Mouse (Mus musculus): ENCODE measurements at regions not wholly inside any gene's neighbourhood (a gene's known extent, or its start where the extent isn't known, plus 50 kb on each side); places are given as distances from the start of the nearest gene placed in this dataset.

GRCm38 (mm10) chr11:25538641-25539258, 671.8 kb downstream of the 5730522E02Rik start:
- no peak overlapping the region for H3K27ac ChIP-seq

GRCm38 (mm10) chr11:25536069-25536468, 674.5 kb downstream of the 5730522E02Rik start:
- Histone ChIP-seq H3K4me3 (no peak overlapping the region), H3K9me3 (no peaks in the 10 kb centered on the region), H3K27ac (no peak overlapping the region), H3K36me3 (no peaks in the 10 kb centered on the region), H3K4me1 (replicated peaks) (peaks cover 11% of the 10 kb centered on the region; the same call in 1 of the 2 replicates), H3K27me3 (ENCODE audit: insufficient read depth, poor library complexity, severe bottlenecking) (no peaks in the 10 kb centered on the region)
- 92% methylated on average over 7 of the region's 7 CpGs for WGBS
- DNase-seq (ENCODE audit: low spot score) = no peak

More at GRCm38 (mm10) chr11:25538641-25539258, 671.8 kb downstream of the 5730522E02Rik start:
- H3K9me3 ChIP-seq = no peaks in the 10 kb centered on the region
- H3K36me3 ChIP-seq = no peaks in the 10 kb centered on the region
- WGBS = 95% methylated on average over 3 of the region's 3 CpGs
- no peak for DNase-seq (ENCODE audit: low spot score)
- H3K4me3 ChIP-seq = no peak overlapping the region
- H3K4me1 ChIP-seq (replicated peaks) = no peaks in the 10 kb centered on the region
- no peaks in the 10 kb centered on the region for H3K27me3 ChIP-seq (ENCODE audit: insufficient read depth, poor library complexity, severe bottlenecking)

GRCm38 (mm10) chr11:25533081-25533480, 677.5 kb downstream of the 5730522E02Rik start:
- Histone ChIP-seq H3K27ac (no peak overlapping the region), H3K27me3 (ENCODE audit: insufficient read depth, poor library complexity, severe bottlenecking) (no peaks in the 10 kb centered on the region), H3K9me3 (no peaks in the 10 kb centered on the region), H3K4me3 (no peak overlapping the region), H3K36me3 (no peaks in the 10 kb centered on the region), H3K4me1 (replicated peaks) (peaks cover 11% of the 10 kb centered on the region; the same call in 1 of the 2 replicates)
- no peak for DNase-seq (ENCODE audit: low spot score)
- WGBS = 56% methylated on average over 2 of the region's 2 CpGs

- no peaks in the 10 kb centered on the region for H3K9me3 ChIP-seq
- peaks cover 11% of the 10 kb centered on the region; the same call in 1 of the 2 replicates for H3K4me1 ChIP-seq (replicated peaks)
- no peak for DNase-seq (ENCODE audit: low spot score)
- no peak overlapping the region for H3K4me3 ChIP-seq
- no peaks in the 10 kb centered on the region for H3K36me3 ChIP-seq
- no peaks in the 10 kb centered on the region for H3K27me3 ChIP-seq (ENCODE audit: insufficient read depth, poor library complexity, severe bottlenecking)
- WGBS = 75% methylated on average over 9 of the region's 9 CpGs
- no peak overlapping the region for H3K27ac ChIP-seq
Observed at GRCm38 (mm10) chr11:25531668-25532398, 678.7 kb downstream of the 5730522E02Rik start.

- Histone ChIP-seq H3K9me3 (no peaks in the 10 kb centered on the region), H3K27me3 (ENCODE audit: insufficient read depth, poor library complexity, severe bottlenecking) (no peaks in the 10 kb centered on the region), H3K27ac (no peak overlapping the region), H3K4me3 (no peak overlapping the region), H3K36me3 (no peaks in the 10 kb centered on the region), H3K4me1 (replicated peaks) (peaks cover 11% of the 10 kb centered on the region; the same call in 1 of the 2 replicates)
- DNase-seq (ENCODE audit: low spot score) = no peak
- 83% methylated on average over 5 of the region's 5 CpGs for WGBS
Observed at GRCm38 (mm10) chr11:25528056-25528455, 682.5 kb downstream of the 5730522E02Rik start.

- H3K4me3 ChIP-seq = no peak overlapping the region
- H3K36me3 ChIP-seq = no peaks in the 10 kb centered on the region
- no peak for DNase-seq (ENCODE audit: low spot score)
- H3K27me3 ChIP-seq (ENCODE audit: insufficient read depth, poor library complexity, severe bottlenecking) = no peaks in the 10 kb centered on the region
- H3K9me3 ChIP-seq = no peaks in the 10 kb centered on the region
- 78% methylated on average over 2 of the region's 2 CpGs for WGBS
- no peaks in the 10 kb centered on the region for H3K4me1 ChIP-seq (replicated peaks)
- no peak overlapping the region for H3K27ac ChIP-seq
Observed at GRCm38 (mm10) chr11:25518903-25519302, 691.7 kb downstream of the 5730522E02Rik start.

- Histone ChIP-seq H3K9me3 (no peaks in the 10 kb centered on the region), H3K4me1 (replicated peaks) (no peaks in the 10 kb centered on the region), H3K27me3 (ENCODE audit: insufficient read depth, poor library complexity, severe bottlenecking) (no peaks in the 10 kb centered on the region), H3K27ac (no peak overlapping the region), H3K4me3 (no peak overlapping the region), H3K36me3 (no peaks in the 10 kb centered on the region)
- WGBS = 96% methylated on average over 1 of the region's 1 CpGs
- no peak for DNase-seq (ENCODE audit: low spot score)
Observed at GRCm38 (mm10) chr11:25518131-25518530, 692.4 kb downstream of the 5730522E02Rik start.

GRCm38 (mm10) chr11:25505500-25505899, 705.1 kb downstream of the 5730522E02Rik start:
- no peaks in the 10 kb centered on the region for H3K9me3 ChIP-seq
- 92% methylated on average over 3 of the region's 3 CpGs for WGBS
- no peaks in the 10 kb centered on the region for H3K36me3 ChIP-seq
- no peaks in the 10 kb centered on the region for H3K4me1 ChIP-seq (replicated peaks)
- H3K27ac ChIP-seq = no peak overlapping the region
- no peak overlapping the region for H3K4me3 ChIP-seq
- no peaks in the 10 kb centered on the region for H3K27me3 ChIP-seq (ENCODE audit: insufficient read depth, poor library complexity, severe bottlenecking)
- no peak for DNase-seq (ENCODE audit: low spot score)

- DNase-seq (ENCODE audit: low spot score) = no peak
- 48% methylated on average over 2 of the region's 2 CpGs for WGBS
- H3K36me3 ChIP-seq = no peaks in the 10 kb centered on the region
- no peaks in the 10 kb centered on the region for H3K27me3 ChIP-seq (ENCODE audit: insufficient read depth, poor library complexity, severe bottlenecking)
- peaks cover 8% of the 10 kb centered on the region for H3K4me1 ChIP-seq (replicated peaks)
- no peak overlapping the region for H3K4me3 ChIP-seq
- no peak overlapping the region for H3K27ac ChIP-seq
- H3K9me3 ChIP-seq = no peaks in the 10 kb centered on the region
Observed at GRCm38 (mm10) chr11:25473682-25474365, 736.7 kb downstream of the 5730522E02Rik start.

- Histone ChIP-seq H3K36me3 (no peaks in the 10 kb centered on the region), H3K4me1 (replicated peaks) (peaks cover 8% of the 10 kb centered on the region), H3K4me3 (no peak overlapping the region), H3K9me3 (no peaks in the 10 kb centered on the region), H3K27ac (no peak overlapping the region), H3K27me3 (ENCODE audit: insufficient read depth, poor library complexity, severe bottlenecking) (no peaks in the 10 kb centered on the region)
- 64% methylated on average over 6 of the region's 6 CpGs for WGBS
- peak; percentile 3 for DNase-seq (ENCODE audit: low spot score)
Observed at GRCm38 (mm10) chr11:25469819-25470218, 740.7 kb downstream of the 5730522E02Rik start.

GRCm38 (mm10) chr11:25437206-25437605, 773.4 kb downstream of the 5730522E02Rik start:
- Histone ChIP-seq H3K36me3 (no peaks in the 10 kb centered on the region), H3K4me3 (no peak overlapping the region), H3K4me1 (replicated peaks) (no peaks in the 10 kb centered on the region), H3K9me3 (peaks cover 5% of the 10 kb centered on the region; the same call in 1 of the 2 replicates), H3K27me3 (ENCODE audit: insufficient read depth, poor library complexity, severe bottlenecking) (no peaks in the 10 kb centered on the region), H3K27ac (no peak overlapping the region)
- DNase-seq (ENCODE audit: low spot score) = no peak
- WGBS = 73% methylated on average over 1 of the region's 1 CpGs

- Histone ChIP-seq H3K27ac (no peak overlapping the region), H3K27me3 (ENCODE audit: insufficient read depth, poor library complexity, severe bottlenecking) (no peaks in the 10 kb centered on the region), H3K4me3 (no peak overlapping the region), H3K4me1 (replicated peaks) (no peaks in the 10 kb centered on the region), H3K9me3 (peaks cover 5% of the 10 kb centered on the region; the same call in 1 of the 2 replicates), H3K36me3 (no peaks in the 10 kb centered on the region)
- DNase-seq (ENCODE audit: low spot score) = no peak
- WGBS = 36% methylated on average over 1 of the region's 1 CpGs
Observed at GRCm38 (mm10) chr11:25435645-25436044, 774.9 kb downstream of the 5730522E02Rik start.

GRCm38 (mm10) chr11:25423186-25423585, 787.4 kb downstream of the 5730522E02Rik start:
- Histone ChIP-seq H3K27me3 (ENCODE audit: insufficient read depth, poor library complexity, severe bottlenecking) (no peaks in the 10 kb centered on the region), H3K4me1 (replicated peaks) (no peaks in the 10 kb centered on the region), H3K36me3 (no peaks in the 10 kb centered on the region), H3K9me3 (no peaks in the 10 kb centered on the region), H3K4me3 (no peak overlapping the region), H3K27ac (no peak overlapping the region)
- 90% methylated on average over 4 of the region's 4 CpGs for WGBS
- DNase-seq (ENCODE audit: low spot score) = no peak

Data from hindbrain, embryonic 10.5 days (tissue).